Mouse (Mus musculus): Measurements from ENCODE around the gene Trim28.

- TF ChIP-seq CTCF (IDR thresholded peaks at IDR 0.05; ENCODE audit: borderline replicate concordance, insufficient read depth, low read length) (no peak), POLR2A (IDR thresholded peaks at IDR 0.05; ENCODE audit: low read depth, low read length) (peak; percentile 93)
Observed at GRCm38 (mm10) chr7:13037901-13038555, 39.1 kb downstream of the Trim28 start, which contains the start of gene Ube2m.
